Mouse (Mus musculus) thymus, postnatal 10 days (tissue): ENCODE measurements around the gene Lefty2.

ENCODE experiments used
- DNase-seq, 2 experiments: peaks; one replicate each; pipeline ENCODE4 v3.0.0; 2021; ENCODE audit warnings: low spot score in 2 of 2

The Lefty2 gene

DNA sequence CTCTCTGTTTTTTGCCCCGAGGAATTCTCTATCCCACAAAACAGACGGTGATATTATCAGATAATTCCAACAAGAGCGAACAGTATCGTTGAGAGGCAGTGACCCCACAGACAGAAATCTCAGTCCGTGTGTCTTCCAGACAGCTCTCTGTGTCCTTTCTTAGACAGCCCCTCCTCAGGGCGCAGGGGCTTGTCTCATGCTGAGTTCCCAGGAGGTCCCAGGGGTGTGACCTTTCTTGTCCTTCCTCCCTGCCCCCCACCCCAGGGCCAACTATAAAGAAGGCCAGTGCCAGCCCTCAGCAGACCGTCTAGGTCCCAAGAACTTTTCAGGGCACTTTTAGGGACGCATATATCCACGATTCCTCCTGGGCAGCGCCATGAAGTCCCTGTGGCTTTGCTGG, at the start of gene Lefty2:
TSS of gene Lefty2 (plus strand) at position 301 of the 400 bp plus-strand sequence.
- no peak for DNase-seq

DNA sequence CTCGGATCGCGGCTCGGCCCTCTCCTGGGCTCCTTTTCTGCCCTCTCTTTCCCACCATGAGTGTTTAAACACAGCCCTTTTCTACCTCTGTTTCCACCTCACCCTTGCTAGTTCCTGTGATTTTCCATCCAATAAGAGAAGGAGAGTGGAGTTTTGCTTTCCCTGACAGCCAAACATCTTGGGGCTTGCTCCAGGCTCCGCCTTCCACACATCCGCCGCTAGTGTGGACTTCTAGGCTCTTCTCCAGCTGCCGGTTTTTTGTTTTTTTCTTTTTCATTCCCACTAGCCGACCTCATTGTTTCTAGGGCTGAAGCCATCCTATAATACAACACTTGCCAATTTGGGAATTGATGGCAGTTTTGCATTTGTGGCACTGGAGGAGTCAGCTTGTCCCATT, 44.8 kb upstream of the Lefty2 start:
- DNase-seq: peak; percentile 55 to 65

- peak; percentile 42 to 56 for DNase-seq
These were observed 44.2 kb upstream of the Lefty2 start for GRCm38 (mm10) chr1:180848511-180849241.

DNA sequence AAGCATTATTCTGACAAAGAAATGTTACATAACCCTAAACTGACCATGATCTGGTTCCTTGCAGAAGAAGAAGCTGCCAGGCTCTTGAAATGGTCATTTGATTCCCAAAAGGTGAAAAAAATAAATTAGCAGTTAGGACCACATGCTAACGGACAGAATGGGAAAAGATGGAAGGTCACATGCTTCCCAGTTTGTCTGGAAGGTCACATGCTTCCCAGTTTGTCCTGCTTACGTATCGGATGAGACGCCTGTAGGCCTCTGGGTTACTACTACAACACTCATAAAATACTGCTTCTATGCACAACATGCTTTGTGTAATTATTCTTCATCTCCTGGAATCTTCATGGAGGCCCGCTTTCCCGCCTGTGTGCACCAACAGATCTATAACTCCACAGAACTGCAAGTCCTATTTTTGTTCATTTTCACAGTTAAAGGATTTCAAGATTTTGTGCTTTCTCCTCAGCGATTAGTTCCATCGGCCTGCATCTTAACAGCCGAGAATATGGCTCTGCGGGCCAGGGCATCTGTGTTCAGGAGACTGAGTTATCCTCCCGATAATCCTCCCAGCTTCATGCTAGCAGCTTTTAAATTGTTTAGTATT, 43.1 kb upstream of the Lefty2 start:
- DNase-seq: no peak

DNA sequence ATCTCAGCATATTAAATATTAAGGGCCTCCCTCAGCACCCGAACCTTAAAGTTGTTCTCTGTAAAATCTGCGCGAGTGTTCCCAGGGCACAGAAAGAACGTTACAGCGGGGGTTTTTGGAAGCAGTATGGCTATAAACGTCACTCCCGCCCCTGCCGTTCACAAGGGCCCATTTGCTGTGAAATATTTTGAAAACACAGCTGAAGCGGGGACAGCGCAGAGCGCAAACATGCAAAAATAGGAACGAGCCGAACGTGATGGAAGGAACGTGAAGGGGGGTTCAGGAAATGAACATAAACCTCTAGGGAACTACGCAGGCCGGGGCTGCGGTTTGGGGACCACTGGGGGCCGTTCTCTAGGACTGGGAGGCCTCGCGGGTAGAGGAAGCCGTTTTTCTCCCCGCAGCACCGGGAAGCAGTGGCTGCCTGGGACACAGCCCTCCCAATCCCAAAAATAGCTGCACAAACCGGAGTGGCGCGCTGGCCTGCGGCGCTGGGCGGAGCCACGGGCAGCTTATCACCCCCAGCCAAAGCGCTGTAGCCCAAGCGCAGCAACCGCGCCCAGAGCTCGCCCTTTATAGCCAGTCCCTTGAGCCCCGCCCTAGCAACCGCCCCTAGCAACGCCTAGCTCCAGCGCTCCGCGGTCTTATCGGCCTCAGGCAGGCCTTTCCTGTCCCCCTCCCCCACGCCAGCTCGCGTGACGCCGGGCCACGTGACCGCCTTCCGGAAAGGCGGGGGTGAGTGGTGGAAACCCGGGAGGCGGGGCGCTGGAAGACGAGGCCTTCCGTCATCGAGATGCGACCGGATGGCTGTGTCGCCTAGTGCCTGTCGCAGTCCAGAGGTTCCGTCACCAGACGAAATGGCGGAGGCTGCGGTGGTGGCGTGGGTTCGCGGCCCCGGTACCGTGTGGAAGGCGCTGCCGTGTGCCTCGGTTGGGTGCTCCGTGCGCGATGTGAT, 42.3 kb upstream of the Lefty2 start, which contains the start of gene Sde2:
TSS of gene Sde2 (plus strand) at position 812 of the 955 bp plus-strand sequence.
- DNase-seq: peak; percentile 100

- DNase-seq: no peak
These were observed 34.1 kb upstream of the Lefty2 start for GRCm38 (mm10) chr1:180858763-180859162.

- no peak for DNase-seq
These were observed 32.9 kb upstream of the Lefty2 start for GRCm38 (mm10) chr1:180860030-180860429.

DNA sequence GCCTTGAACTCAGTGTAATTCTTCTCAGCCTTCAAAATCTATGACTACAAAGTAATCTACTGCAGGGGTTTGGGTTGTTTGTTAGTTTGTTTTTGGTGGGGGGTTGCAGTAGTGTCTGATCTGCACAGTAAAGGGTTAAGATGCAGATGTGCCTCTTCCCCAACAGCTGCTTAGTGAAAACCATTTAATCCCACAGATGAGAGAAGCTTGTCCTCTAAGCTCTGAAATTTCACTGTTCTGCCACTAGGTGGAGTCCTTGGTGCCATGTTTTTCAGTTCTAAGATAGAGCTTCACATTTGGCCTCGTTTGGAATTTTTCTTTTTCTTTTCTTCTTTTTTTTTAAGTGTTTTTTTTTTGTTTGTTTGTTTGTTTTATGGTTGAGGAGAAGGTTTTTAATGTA, 29.3 kb upstream of the Lefty2 start:
- peak in 1 of 2 experiments; percentile 50 for DNase-seq

GRCm38 (mm10) chr1:180866001-180866400, 26.9 kb upstream of the Lefty2 start:
- DNase-seq: no peak

- no peak for DNase-seq
These were observed 22.7 kb upstream of the Lefty2 start for GRCm38 (mm10) chr1:180870122-180870650.

DNA sequence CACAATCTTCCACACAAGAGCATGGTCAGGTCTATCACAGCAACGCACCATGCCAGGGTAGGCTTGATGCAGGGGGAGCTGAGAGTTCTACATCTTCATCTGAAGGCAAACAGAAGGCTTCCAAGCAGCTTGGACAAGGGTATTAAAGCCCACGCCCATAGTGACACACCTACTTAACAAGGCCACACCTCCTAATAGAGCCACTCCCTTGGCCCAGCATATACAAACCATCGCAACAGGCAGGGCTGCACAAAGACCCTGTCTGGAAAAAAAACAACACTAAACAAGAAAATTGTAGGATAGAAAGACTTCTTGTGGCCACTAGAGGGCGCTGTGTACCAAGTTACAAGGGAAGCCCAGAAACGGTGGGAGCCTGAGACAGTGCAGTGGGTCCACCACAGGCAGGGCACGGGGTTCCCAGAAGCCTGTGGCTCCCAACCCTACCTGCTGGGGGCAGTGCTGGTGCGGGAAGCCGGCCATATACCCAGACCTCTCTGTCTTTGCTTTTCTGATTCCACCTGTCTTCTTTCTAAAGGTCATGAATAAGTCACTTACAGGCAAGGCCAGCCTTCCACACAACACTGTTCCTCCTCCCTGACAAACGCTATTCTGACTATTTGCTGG, 18.9 kb upstream of the Lefty2 start:
- DNase-seq: peak; percentile 67 to 79

- DNase-seq: no peak
These were observed 18.3 kb upstream of the Lefty2 start for GRCm38 (mm10) chr1:180874615-180875014.

GRCm38 (mm10) chr1:180875126-180875525, 17.8 kb upstream of the Lefty2 start:
- DNase-seq: peak; percentile 43 to 66

DNA sequence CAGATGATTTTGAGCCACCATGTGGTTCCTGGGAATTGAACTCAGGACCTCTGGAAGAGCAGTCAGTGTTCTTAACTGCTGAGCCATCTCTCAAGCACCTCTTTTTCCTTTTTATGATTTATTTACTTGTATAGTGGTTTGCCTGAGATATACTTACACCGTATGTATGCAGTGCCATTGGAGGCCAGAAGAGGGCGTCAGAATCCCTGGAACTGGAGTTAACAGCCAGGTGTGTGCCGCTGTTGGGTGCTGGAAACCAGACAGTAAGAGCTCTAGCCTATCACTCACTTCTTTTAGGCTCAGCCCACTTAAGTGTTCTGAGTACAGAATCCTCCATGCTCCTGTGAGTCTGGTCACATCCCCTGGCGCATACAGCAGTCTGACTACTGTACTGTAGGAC, 15.4 kb upstream of the Lefty2 start:
- no peak for DNase-seq

DNA sequence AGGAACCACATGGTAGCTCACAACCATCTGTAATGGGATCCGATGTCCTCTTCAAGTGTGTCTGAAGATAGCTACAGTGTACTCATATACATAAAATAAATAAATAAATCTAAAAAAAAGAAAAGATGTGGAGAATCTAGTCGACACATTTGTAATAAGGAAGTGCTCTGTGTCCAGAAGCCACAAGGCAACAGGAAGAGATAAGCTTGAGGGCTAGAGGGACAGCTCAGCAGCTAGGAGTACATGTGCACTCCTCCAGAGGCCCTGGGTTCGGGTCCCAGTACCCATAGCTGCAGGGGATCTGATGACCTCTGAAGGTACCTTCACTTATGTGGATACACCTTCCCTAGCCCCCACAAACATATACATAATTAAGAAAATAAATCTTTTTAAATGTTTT, 11.1 kb upstream of the Lefty2 start:
- DNase-seq: no peak

DNA sequence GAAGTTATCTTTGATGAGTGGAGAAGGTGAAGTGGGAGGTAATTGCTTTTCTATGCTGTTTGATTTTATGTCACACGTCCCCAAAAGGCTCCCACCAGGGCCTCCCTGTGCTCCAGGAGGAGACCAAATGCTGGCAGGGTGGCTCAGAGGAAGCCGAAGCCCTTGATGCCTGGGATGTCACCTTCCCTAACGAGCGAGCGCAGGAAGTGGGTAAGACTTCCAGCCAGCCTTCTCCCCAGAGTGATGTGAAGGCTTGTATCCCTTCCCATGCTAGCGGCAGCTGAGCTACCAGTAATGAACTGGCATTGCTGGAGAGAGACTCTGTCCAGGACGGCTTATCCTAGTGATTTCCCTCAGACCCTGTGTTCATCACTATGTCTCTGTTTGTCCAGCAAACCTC, 9.2 kb upstream of the Lefty2 start:
- peak in 1 of 2 experiments; percentile 26 for DNase-seq

GRCm38 (mm10) chr1:180884484-180884883, 8.4 kb upstream of the Lefty2 start:
- peak; percentile 52 to 53 for DNase-seq

DNA sequence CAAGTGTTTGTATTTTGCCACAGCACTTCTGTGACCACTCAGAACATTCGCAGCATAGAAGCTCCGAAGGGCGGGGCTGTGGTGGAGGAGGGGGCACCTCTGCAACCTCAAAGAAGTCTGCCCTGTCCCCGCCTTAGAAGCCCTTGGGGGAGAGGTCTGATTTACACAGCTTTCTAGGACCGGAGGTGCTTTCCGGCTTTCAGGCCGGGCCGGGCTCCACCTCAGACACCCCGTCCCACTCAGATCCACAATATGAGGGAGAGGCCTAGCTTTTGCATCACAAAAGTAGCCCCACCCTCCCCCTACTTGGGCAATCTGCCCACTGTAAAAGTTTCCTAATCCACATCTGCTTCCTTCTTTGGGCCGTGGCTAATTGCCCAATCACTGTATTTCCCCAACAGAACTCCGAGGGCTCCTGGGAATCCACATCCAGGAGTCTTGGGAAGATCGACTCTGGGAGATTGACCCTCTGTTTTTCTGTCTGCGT, 4.3 kb upstream of the Lefty2 start:
- DNase-seq: no peak

- no peak for DNase-seq
These were observed 3.7 kb upstream of the Lefty2 start for GRCm38 (mm10) chr1:180889172-180889571.

DNA sequence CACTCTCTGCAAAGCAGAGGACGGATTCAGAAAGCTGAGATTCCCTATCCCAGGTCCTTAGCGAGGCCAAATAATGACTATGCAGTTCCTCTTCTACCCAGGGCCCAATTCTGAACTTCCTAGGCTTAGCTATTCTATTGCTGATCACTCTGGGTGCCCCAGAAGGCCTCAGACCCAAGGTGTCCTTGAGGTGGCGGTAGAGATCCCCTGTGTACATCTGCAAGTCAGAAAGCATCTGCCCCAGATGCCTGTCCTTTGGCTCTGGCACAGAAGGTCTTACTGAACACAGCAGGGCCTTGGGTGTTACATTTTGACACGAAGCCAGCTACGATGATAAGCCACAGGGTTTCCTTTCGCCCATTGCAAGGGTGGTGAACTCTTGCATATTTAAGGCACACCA, 3.1 kb upstream of the Lefty2 start:
- DNase-seq: peak; percentile 58 to 68
